Mouse (Mus musculus): ENCODE measurements around the gene Nae1. TPM values are rescaled to one million over a fixed set of nuclear protein-coding genes. Genes with fewer than 3 reads are reported as not detected.
A peak's percentile ranks its signal among the peaks of the same experiment; 100 is the strongest.

Gene Nae1
- polyA plus RNA-seq, 1 experiment: 85.6 TPM

DNA sequence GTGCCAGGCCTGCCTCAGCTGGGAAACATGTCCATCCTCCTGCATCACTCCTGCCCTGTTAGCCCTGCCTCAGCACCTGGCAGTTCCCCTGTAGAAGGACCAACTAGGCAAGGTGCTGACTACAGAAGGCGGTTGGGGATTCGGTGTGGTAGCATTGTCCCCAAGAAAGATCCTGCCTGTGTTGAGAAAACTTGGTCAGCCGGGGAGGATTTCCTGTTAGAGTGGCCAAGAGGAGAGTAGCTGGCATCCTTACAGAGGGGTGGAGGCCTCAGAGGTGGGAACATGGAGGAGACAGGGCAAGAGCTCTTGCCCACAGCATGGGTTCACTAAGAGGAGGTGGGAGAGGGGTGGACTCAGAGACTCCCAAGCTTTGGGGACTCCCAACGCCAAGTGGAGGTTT lies 20.8 kb upstream of the Nae1 start:
- Histone ChIP-seq H3K4me3 (ENCODE audit: insufficient read depth, low read length) (no peak overlapping the region), H3K27ac (ENCODE audit: insufficient read depth, low read length) (no peak overlapping the region), H3K4me1 (ENCODE audit: control insufficient read depth, insufficient read depth, low read length) (no peaks in the 10 kb centered on the region)
- no peak for TF ChIP-seq CTCF (IDR thresholded peaks at IDR 0.05; ENCODE audit: borderline replicate concordance, insufficient read depth, low read length)
- no peak for TF ChIP-seq POLR2A (IDR thresholded peaks at IDR 0.05; ENCODE audit: low read depth, low read length)

DNA sequence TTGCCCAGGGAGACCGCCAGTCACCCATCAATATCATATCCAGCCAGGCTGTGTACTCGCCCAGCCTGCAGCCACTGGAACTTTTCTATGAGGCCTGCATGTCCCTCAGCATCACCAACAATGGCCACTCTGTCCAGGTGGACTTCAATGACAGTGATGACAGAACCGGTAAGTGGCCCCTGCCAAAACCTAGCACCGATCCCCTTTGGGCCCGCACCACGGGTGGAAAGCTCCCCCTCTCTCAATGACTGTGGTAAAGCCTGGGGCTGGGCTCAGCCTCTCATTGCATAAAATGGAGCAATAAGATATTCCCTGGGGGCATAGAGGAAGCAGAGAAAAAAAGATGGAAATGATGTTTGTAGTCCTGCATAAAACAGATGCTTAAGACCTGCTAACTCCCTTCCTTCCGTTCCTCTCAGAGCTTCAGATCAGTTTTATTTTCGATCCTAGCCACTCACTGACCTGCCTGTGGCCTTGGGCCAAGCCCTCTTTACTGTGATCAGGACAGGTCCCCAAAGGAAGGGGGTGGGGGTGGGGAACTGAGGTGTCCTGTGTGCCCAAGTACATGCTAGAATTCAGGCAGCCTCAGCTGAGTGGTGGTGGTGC lies 9.1 kb upstream of the Nae1 start:
- Histone ChIP-seq H3K4me1 (ENCODE audit: control insufficient read depth, insufficient read depth, low read length) (no peaks in the 10 kb centered on the region; the same call in 1 of the 2 replicates), H3K4me3 (ENCODE audit: insufficient read depth, low read length) (no peak overlapping the region), H3K27ac (ENCODE audit: insufficient read depth, low read length) (no peak overlapping the region)
- TF ChIP-seq POLR2A (IDR thresholded peaks at IDR 0.05; ENCODE audit: low read depth, low read length) (no peak), CTCF (IDR thresholded peaks at IDR 0.05; ENCODE audit: borderline replicate concordance, insufficient read depth, low read length) (no peak)

DNA sequence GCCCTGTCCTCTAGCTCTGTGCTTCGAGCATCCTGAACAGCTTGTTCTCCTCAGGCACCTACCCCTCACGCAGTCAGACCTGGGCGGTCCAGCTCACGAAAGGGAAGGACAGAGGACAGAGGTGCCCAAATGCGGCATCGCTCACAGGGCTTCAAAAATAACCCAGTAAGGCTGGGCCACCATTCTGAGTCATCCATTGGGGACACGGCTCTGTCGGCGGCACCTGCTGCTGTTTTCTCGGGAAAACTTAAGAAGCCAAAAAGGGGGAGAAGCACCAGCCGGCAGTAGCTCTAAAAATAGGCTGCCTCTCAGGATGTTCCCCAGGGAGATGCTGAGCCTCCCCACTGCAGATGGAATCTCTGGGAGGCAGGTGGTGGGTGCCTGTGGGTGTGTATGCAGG lies 7.7 kb upstream of the Nae1 start:
- H3K4me1 ChIP-seq (ENCODE audit: control insufficient read depth, insufficient read depth, low read length): no peaks in the 10 kb centered on the region; the same call in 1 of the 2 replicates
- TF ChIP-seq POLR2A (IDR thresholded peaks at IDR 0.05; ENCODE audit: low read depth, low read length) (no peak), CTCF (IDR thresholded peaks at IDR 0.05; ENCODE audit: borderline replicate concordance, insufficient read depth, low read length) (no peak)
- H3K27ac ChIP-seq (ENCODE audit: insufficient read depth, low read length): no peak overlapping the region
- no peak overlapping the region for H3K4me3 ChIP-seq (ENCODE audit: insufficient read depth, low read length)

DNA sequence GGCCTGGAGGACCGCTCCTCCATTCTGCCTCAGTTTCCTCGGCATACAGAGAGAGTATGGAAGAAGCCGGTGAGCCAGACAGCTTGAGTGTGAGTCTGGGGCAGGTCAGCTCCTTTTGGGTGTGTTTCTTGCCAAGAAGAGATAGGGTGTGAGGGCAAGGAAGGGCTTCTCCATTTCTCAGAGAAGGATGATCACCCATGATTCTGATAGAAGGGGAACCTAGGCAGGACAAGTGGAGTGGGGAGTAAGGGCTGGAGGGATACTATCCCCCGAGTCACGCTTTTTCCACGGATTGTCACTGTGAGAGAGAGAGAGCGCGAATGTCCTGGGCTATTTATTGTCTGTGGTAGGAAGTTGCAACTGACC lies 7.1 kb upstream of the Nae1 start:
- peak overlapping the region; percentile 14; the same call in 1 of the 2 replicates for H3K4me3 ChIP-seq (ENCODE audit: insufficient read depth, low read length)
- no peak overlapping the region for H3K27ac ChIP-seq (ENCODE audit: insufficient read depth, low read length)
- no peaks in the 10 kb centered on the region; the same call in 1 of the 2 replicates for H3K4me1 ChIP-seq (ENCODE audit: control insufficient read depth, insufficient read depth, low read length)
- no peak for TF ChIP-seq CTCF (IDR thresholded peaks at IDR 0.05; ENCODE audit: borderline replicate concordance, insufficient read depth, low read length)
- TF ChIP-seq POLR2A (IDR thresholded peaks at IDR 0.05; ENCODE audit: low read depth, low read length): no peak

DNA sequence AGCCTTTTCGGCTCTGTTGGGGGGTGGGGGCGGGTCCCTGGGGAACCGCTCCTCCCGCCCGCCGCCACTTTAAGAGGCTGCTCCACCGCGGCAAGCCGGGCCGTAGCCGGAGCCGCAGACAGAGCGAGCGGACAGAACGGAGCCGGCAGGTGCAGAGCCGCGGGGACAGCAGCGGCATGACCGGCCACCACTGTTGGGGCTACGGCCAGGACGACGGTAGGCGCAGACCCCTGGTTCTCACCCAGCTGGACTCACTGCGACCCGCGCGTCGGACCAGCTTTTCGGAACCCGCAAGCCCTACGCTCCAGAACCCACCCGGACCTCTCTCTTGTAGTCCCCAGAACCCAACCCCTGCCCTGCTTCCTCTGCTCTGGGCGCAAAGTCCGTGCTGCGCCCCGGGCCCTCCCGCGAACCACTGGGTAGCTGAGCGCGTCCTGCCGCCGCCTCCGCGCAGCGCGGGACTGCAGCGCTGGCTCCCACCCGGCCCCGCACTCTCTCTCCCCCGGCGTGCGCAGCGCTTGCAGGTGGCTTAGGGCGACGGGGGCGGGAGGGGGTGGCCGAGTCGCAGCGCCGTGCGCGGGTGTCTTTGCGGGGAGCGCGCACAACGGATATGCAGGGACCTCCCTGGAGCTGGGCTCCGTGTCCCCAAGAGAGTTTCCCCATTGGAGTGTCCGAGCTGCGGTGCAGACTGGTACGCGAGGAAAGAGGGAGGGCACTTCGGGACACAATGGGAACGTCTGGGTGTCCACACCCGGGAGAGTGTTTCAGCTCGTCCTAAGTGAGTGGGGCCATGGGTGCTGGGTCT lies 6.5 kb upstream of the Nae1 start:
- no peaks in the 10 kb centered on the region; the same call in 1 of the 2 replicates for H3K4me1 ChIP-seq (ENCODE audit: control insufficient read depth, insufficient read depth, low read length)
- no peak overlapping the region for H3K27ac ChIP-seq (ENCODE audit: insufficient read depth, low read length)
- H3K4me3 ChIP-seq (ENCODE audit: insufficient read depth, low read length): peak overlapping the region; percentile 14
- no peak for TF ChIP-seq CTCF (IDR thresholded peaks at IDR 0.05; ENCODE audit: borderline replicate concordance, insufficient read depth, low read length)

DNA sequence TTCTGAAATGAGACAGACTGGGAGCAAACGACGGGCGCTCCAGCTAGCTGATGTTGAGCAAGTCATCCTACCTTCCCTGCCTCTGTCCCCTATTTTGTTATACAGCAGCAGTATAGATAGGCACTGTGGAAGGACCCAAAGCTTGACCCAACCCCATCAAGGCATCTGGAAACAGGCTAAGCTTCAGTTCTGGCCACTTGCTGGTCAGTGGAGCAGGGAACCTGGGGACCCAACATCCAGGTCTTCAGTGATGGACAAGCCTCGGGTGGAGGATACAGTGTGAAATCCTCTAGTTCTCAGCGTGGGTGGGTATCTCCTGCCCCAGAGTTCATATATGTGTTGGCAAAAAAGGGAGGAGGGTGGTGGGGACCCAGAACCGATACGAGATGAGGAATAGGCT lies 5.8 kb upstream of the Nae1 start:
- Histone ChIP-seq H3K27ac (ENCODE audit: insufficient read depth, low read length) (no peak overlapping the region), H3K4me1 (ENCODE audit: control insufficient read depth, insufficient read depth, low read length) (no peaks in the 10 kb centered on the region; the same call in 1 of the 2 replicates), H3K4me3 (ENCODE audit: insufficient read depth, low read length) (no peak overlapping the region)
- no peak for TF ChIP-seq CTCF (IDR thresholded peaks at IDR 0.05; ENCODE audit: borderline replicate concordance, insufficient read depth, low read length)
- no peak for TF ChIP-seq POLR2A (IDR thresholded peaks at IDR 0.05; ENCODE audit: low read depth, low read length)

DNA sequence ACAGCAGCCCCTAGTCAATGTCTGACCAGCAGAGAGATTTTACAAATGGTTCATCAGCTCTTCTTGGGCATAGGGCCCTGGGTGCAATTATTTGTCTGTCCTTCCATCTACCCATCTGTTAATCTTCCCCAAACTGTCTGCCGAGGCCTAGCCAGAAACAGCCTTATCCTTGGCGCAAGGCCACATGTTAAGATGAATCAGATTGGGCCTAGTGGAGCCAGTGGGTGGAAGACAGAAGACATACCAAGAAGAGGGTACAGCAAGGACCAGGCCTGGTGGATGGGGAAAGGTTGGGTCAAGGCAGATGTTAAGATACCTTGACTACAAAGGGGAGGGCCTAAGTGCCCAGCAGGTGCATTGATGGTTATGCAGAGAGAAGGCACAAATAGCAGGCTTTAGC lies 5.1 kb upstream of the Nae1 start:
- TF ChIP-seq CTCF (IDR thresholded peaks at IDR 0.05; ENCODE audit: borderline replicate concordance, insufficient read depth, low read length): no peak
- TF ChIP-seq POLR2A (IDR thresholded peaks at IDR 0.05; ENCODE audit: low read depth, low read length): no peak
- no peak overlapping the region for H3K4me3 ChIP-seq (ENCODE audit: insufficient read depth, low read length)
- H3K4me1 ChIP-seq (ENCODE audit: control insufficient read depth, insufficient read depth, low read length): no peaks in the 10 kb centered on the region; the same call in 1 of the 2 replicates
- H3K27ac ChIP-seq (ENCODE audit: insufficient read depth, low read length): no peak overlapping the region

DNA sequence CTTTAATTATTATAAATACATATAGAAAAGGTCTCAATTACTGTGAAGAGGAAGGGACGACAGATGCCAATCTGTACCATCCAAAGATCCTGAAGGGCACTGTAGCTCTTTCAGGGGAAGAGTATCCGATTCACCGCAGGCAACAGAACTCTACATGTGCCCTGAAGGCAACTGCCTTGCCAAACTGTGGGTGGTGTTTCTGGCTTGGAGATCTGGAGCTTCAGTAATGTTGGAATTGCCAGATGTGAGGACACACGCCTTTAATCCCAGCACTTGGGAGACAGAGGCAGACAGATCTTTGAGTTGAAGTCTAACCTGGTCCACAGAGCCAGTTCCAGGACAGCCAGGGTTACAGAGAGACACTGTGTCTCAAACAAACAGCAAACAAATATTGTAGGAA lies 4.5 kb upstream of the Nae1 start:
- Histone ChIP-seq H3K27ac (ENCODE audit: insufficient read depth, low read length) (no peak overlapping the region), H3K4me1 (ENCODE audit: control insufficient read depth, insufficient read depth, low read length) (no peaks in the 10 kb centered on the region; the same call in 1 of the 2 replicates), H3K4me3 (ENCODE audit: insufficient read depth, low read length) (no peak overlapping the region)
- TF ChIP-seq POLR2A (IDR thresholded peaks at IDR 0.05; ENCODE audit: low read depth, low read length) (no peak), CTCF (IDR thresholded peaks at IDR 0.05; ENCODE audit: borderline replicate concordance, insufficient read depth, low read length) (no peak)

DNA sequence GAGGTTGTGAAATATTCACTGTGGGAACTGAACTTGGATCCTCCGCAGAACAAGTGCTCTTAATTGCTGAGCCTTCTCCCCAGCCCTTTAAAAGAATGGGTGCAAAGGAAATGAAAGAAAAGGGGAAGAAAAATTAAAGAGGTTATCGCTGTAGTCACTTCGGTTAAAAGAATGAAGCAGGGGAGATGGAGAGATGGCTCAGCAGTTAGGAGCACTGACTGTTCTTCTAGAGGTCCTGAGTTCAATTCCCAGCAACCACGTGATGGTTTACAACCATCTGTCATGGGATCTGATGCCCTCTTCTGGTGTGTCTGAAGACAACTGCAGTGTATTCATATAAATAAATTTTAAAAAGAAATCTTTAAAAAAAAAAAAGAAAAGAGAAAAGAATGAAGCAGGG lies 1.6 kb upstream of the Nae1 start:
- Histone ChIP-seq H3K4me3 (ENCODE audit: insufficient read depth, low read length) (no peak overlapping the region), H3K4me1 (ENCODE audit: control insufficient read depth, insufficient read depth, low read length) (no peaks in the 10 kb centered on the region), H3K27ac (ENCODE audit: insufficient read depth, low read length) (no peak overlapping the region)
- TF ChIP-seq CTCF (IDR thresholded peaks at IDR 0.05; ENCODE audit: borderline replicate concordance, insufficient read depth, low read length) (no peak), POLR2A (IDR thresholded peaks at IDR 0.05; ENCODE audit: low read depth, low read length) (no peak)

DNA sequence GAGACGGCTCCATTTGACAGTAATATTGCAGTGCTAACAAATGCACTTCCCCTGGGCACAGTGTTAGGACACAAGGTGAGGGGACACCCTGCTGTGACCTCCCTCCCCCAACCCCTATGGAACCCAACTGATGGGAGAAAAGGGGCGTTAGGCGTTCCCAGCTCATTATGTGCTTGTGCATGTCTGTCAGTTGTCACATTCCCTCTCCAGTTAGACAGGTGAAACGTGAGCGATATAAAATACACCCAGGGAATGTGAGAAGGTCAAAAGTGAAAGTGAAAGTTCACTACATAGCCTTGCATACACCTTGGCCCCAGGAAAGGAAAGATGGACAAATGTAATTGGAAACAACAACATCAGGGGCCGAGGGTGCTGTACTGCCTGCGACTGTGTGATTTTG lies 941 bp upstream of the Nae1 start:
- TF ChIP-seq POLR2A (IDR thresholded peaks at IDR 0.05; ENCODE audit: low read depth, low read length) (no peak), CTCF (IDR thresholded peaks at IDR 0.05; ENCODE audit: borderline replicate concordance, insufficient read depth, low read length) (no peak)
- Histone ChIP-seq H3K4me1 (ENCODE audit: control insufficient read depth, insufficient read depth, low read length) (no peaks in the 10 kb centered on the region), H3K4me3 (ENCODE audit: insufficient read depth, low read length) (peak overlapping the region; percentile 20), H3K27ac (ENCODE audit: insufficient read depth, low read length) (no peak overlapping the region)
